Mouse (Mus musculus) hindbrain, postnatal 0 days (tissue): ENCODE data around the gene Cerk. TPM values are rescaled to one million over a fixed set of nuclear protein-coding genes. Genes with fewer than 3 reads are reported as not detected.
A peak's percentile ranks its signal among the peaks of the same experiment; 100 is the strongest.

ENCODE experiments used
- ATAC-seq: fragments of 200-750 bp; cut with Nextera tagmentation; 2 replicates; pipeline ENCODE4 v1.8.0; 2017; ENCODE audit warnings: mild to moderate bottlenecking, moderate TSS enrichment, moderate library complexity
- DNase-seq: peaks from one replicate; pipeline ENCODE4 v3.0.0-alpha.2; 2015; ENCODE audit warnings: low spot score
- H3K27ac ChIP-seq: fragments of 300-500 bp; sonication (generic); 2 replicates; pipeline ENCODE4 v1.5.1; 2014; ENCODE audit warnings: mild to moderate bottlenecking
- H3K27me3 ChIP-seq: fragments of 300-500 bp; sonication (generic); 2 replicates; pipeline ENCODE4 v1.6.1; 2014; ENCODE audit warnings: low read length, mixed read lengths; ENCODE audit not compliant: insufficient read depth
- H3K36me3 ChIP-seq: fragments of 300-500 bp; sonication (generic); 2 replicates; pipeline ENCODE4 v1.6.1; 2014; ENCODE audit warnings: low read length, mixed read lengths; ENCODE audit not compliant: insufficient read depth
- H3K4me1 ChIP-seq: fragments of 300-500 bp; sonication (generic); 2 replicates; pipeline ENCODE4 v1.6.1; 2014; ENCODE audit warnings: antibody characterized with exemption, low read length, mixed read lengths; ENCODE audit not compliant: insufficient read depth
- H3K4me2 ChIP-seq: fragments of 300-500 bp; sonication (generic); 2 replicates; pipeline ENCODE4 v1.6.1; 2014; ENCODE audit warnings: low read depth, mild to moderate bottlenecking, low read length, moderate library complexity, mixed read lengths
- H3K4me3 ChIP-seq: fragments of 300-500 bp; sonication (generic); 2 replicates; pipeline ENCODE4 v1.5.1; 2014; ENCODE audit warnings: low read length
- H3K9ac ChIP-seq: fragments of 300-500 bp; sonication (generic); replicated peaks from 2 replicates; pipeline ENCODE4 v1.6.1; 2014; ENCODE audit warnings: mild to moderate bottlenecking, low read length, moderate library complexity, mixed read lengths
- H3K9me3 ChIP-seq: fragments of 300-500 bp; sonication (generic); 2 replicates; pipeline ENCODE4 v1.6.1; 2016; ENCODE audit warnings: low read length, mixed read lengths
- CTCF ChIP-seq: IDR thresholded peaks from 2 replicates; pipeline ENCODE4 v1.5.1; 2016; ENCODE audit warnings: antibody characterized with exemption, control low read depth, low read depth
- WGBS: fragments of 180-500 bp; shearing (Covaris S2); extraction: QIAGEN DNeasy Blood & Tissue Kit; methylation state at CpG from one replicate; pipeline ENCODE4 v1.1.7; 2014; 5-methylcytosine and 5-hydroxymethylcytosine counted together
- polyA plus RNA-seq: library from polyadenylated mRNA; unstranded; fragments of >200 nt; fragmentation: Nextera tagmentation; extraction: Ambion mirVana; gene quantifications from 2 replicates; pipeline ENCODE4 v1.2.1, GENCODE M21; 2015
- total RNA-seq: library from RNA; depleted of rRNA; stranded (reverse); fragments of >200 nt; gene quantifications from 2 replicates; pipeline ENCODE4 v1.2.3, GENCODE M21; 2014

Gene Cerk
- total and polyA plus RNA-seq, 2 experiments from 2014 or later, result 23.4 to 46.3 TPM

DNA sequence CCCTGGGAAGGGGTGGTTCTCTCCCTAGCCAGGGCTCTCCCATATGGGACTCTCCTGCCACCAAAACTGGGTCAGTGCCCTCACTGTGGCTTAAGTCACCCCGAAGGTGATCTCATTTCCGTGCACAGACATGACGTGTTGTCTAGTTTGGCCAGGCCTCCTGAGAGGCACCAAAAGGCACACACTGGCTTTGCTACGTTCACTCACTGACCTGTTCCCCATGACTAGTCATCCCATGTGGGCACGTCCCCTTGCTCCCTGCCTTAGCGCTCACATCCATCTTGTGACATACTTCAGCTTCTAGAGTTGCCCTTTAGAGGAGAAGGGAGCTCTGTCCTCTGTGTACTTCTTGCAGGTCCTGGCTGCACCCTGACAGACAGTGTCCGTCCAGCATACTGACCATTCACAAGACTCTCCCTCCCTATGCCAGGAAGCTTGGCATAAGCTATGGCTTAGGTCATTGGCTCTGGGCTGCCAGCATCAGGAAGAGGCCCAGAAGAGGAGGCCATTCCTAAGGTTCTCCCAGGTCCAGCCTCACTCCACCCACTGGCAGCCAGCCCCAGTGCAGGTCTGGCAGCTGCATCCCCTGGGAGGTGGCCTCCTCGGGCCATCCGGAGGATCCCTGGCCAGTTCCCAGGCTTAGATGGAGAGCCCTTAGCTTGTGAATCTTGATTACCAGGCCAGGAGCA is 63.5 kb downstream of the Cerk start:
- no peak overlapping the region for H3K9ac ChIP-seq
- no peaks in the 10 kb centered on the region for H3K9me3 ChIP-seq
- H3K4me1 ChIP-seq, result peaks cover 4% of the 10 kb centered on the region; the same call in 1 of the 2 replicates
- ATAC-seq (peak; percentile 35; the same call in 1 of the 2 replicates), DNase-seq (peak; percentile 37)
- WGBS, result 80% methylated on average over 9 of the region's 9 CpGs
- no peaks in the 10 kb centered on the region for H3K27me3 ChIP-seq
- H3K27ac ChIP-seq, result peak overlapping the region; percentile 32; the same call in 1 of the 2 replicates
- TF ChIP-seq CTCF, result no peak
- no peak overlapping the region for H3K4me3 ChIP-seq
- no peak overlapping the region for H3K4me2 ChIP-seq
- peaks cover 50% of the 10 kb centered on the region for H3K36me3 ChIP-seq

DNA sequence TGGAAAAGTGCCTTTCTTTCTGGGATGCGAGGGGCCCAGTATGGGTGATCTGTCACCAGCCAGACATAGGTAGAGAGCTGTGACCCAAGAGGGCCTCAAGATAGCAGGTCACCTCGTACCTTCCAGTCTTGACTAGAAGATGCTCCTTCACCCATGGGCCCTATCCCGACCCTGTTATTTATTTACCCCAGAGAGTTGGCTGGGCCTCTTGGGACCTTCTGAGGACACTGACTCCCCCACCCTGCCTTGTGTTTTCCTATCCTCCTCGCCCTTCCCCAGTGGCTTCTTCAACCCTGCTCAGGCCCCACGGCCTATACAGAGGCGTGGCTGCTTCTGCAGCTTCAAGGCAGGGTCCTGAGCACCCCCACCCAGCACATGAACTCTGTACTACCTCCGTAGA is 66.8 kb downstream of the Cerk start:
- 90% methylated on average over 7 of the region's 7 CpGs for WGBS
- Histone ChIP-seq H3K9me3 (no peaks in the 10 kb centered on the region), H3K4me2 (no peak overlapping the region), H3K36me3 (peaks cover 33% of the 10 kb centered on the region), H3K4me3 (no peak overlapping the region), H3K9ac (no peak overlapping the region), H3K27me3 (no peaks in the 10 kb centered on the region), H3K4me1 (peaks cover 12% of the 10 kb centered on the region; the same call in 1 of the 2 replicates), H3K27ac (no peak overlapping the region)
- DNase-seq (no peak), ATAC-seq (no peak)
- TF ChIP-seq CTCF, result no peak

DNA sequence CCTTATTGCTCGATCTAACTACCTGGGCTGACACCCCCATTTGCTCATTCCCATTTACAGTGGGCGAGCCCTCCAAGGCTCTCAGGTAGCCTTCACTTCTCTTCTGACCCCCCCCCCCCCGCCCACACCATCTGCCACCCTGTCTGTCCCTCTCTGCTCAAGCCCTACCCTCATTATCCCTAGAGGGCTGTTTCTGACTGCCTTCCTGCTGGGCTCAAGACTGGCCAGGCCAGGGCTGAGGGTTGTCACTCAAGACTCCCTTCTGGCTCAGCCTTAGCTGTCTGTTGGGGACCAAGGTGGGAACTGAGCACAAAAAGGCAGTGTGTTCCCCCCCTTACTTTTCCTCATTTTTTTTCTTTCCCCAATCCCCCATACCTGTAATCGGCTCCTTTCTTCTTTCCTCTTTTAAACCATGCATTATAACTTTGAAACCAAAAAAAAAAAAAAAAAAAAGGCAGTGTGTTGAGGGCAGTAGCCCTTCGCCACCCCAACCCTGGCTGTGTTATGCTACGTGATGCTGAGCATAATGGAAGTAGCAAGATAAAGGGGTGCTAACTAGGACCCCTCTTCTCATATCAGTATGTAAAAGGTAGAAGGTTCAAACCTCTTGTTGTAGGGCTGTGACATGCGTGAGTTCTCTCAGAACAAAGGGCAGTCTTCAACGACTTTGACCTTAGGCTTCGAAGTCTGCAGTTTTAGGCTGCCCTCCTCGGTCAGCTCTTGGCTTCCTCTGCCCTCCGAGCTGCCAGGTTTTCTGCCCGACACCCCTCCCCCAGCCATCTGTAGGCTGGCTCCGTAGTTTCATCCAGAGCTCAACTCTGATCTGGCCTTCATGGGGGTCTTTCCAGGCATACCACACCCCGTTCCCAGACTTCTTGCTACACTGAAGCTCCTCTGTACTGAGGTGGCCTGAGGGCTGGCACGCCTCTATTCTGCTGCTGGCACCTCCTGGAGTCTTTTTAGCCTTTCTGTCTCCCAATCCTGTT is 68.5 kb downstream of the Cerk start:
- H3K27ac ChIP-seq, result peak overlapping the region; percentile 58; the same call in 1 of the 2 replicates
- ATAC-seq (peak; percentile 41; the same call in 1 of the 2 replicates), DNase-seq (peak; percentile 64)
- H3K27me3 ChIP-seq, result no peaks in the 10 kb centered on the region
- H3K4me1 ChIP-seq, result peaks cover 20% of the 10 kb centered on the region; the same call in 1 of the 2 replicates
- H3K9ac ChIP-seq, result no peak overlapping the region
- TF ChIP-seq CTCF, result no peak
- H3K36me3 ChIP-seq, result peaks cover 25% of the 10 kb centered on the region; the same call in 1 of the 2 replicates
- H3K4me2 ChIP-seq, result no peak overlapping the region
- no peaks in the 10 kb centered on the region for H3K9me3 ChIP-seq
- 55% methylated on average over 14 of the region's 15 CpGs for WGBS
- H3K4me3 ChIP-seq, result no peak overlapping the region

DNA sequence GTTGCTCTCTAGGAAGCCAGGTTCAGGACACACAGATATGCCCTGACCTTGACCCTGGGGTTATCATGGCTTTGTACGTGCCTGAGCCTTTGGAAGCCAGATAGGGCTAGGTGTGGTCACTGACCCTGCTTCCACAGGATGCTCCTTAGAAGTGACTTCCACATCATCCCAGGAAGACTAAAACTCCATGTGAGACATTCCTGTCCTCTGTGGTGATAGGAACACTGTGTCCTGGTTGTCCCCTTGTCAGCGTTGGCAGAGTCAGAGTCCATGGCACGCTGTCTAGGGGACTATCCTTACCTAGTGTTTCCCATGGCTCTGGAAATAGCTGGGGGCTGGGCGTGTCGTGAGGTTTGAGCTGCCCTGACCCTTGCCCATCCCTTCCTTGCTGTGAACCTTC is 69.5 kb downstream of the Cerk start:
- H3K27me3 ChIP-seq, result no peaks in the 10 kb centered on the region
- TF ChIP-seq CTCF, result no peak
- ATAC-seq, result no peak
- no peak overlapping the region for H3K4me3 ChIP-seq
- peaks cover 15% of the 10 kb centered on the region; the same call in 1 of the 2 replicates for H3K36me3 ChIP-seq
- H3K9ac ChIP-seq, result no peak overlapping the region
- peaks cover 23% of the 10 kb centered on the region; the same call in 1 of the 2 replicates for H3K4me1 ChIP-seq
- 0 out of 2 replicates have a peak overlapping the region, but pooled peaks have one; percentile 58 for H3K27ac ChIP-seq
- H3K9me3 ChIP-seq, result no peaks in the 10 kb centered on the region
- DNase-seq, result no peak
- no peak overlapping the region for H3K4me2 ChIP-seq
- 76% methylated on average over 5 of the region's 5 CpGs for WGBS

DNA sequence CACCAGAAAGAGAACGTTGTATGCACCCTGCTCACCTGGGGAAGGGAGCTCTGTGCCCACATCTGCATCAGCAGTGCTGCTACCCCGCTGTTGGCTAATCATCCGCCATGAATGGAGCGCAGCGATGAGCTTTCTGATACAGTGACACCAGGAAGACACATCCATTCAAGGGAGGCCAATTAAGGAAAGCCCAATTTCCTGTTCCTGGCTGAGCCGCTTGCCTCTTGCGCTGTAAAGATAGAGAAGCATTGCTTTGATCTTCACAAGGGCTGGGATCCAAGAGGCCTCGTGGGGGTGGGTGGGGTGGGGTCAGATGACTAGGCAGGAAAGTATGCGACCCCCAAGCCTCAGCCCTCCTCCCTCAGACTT is 72.6 kb downstream of the Cerk start:
- H3K27ac ChIP-seq, result peak overlapping the region; percentile 81
- peaks cover 41% of the 10 kb centered on the region for H3K4me1 ChIP-seq
- H3K9ac ChIP-seq, result no peak overlapping the region
- TF ChIP-seq CTCF, result no peak
- DNase-seq, result peak; percentile 50
- H3K27me3 ChIP-seq, result no peaks in the 10 kb centered on the region
- no peaks in the 10 kb centered on the region for H3K9me3 ChIP-seq
- WGBS, result 9% methylated on average over 9 of the region's 9 CpGs
- ATAC-seq, result no peak
- H3K4me2 ChIP-seq, result no peak overlapping the region
- no peak overlapping the region for H3K4me3 ChIP-seq
- H3K36me3 ChIP-seq, result no peaks in the 10 kb centered on the region

DNA sequence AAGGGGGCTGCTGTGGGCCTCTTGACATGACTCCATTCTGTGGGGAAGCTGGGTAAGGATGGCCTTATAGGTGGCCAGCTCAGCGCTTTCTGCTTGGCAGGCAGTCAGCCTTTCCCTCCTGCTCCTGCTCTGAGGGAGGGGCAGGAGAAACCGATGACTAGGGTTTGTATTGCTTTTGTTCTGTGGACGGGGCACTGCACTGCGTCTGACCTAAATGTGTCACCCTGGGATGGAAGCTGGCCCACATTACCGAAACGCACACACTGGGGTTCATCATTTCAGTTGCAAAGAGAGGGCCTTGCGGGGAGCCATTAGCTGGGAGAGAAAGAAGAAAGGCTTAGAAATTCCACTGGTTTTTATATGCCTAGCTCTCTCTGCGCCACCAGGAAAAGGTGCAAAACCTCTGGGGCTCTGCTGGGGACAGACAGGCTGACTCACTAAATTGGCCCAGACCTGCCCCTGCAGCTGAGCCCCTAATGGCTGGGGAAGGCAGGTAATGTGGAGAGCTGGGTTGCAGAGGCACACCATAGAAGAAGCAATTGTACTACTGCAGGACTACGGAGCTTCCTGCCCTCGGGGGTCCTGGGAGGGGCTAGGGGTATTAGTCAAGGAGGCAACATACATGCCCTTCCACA is 73.1 kb downstream of the Cerk start:
- no peak overlapping the region; the same call in 1 of the 2 replicates for H3K9ac ChIP-seq
- 9% methylated on average over 10 of the region's 10 CpGs for WGBS
- no peak for TF ChIP-seq CTCF
- no peaks in the 10 kb centered on the region for H3K27me3 ChIP-seq
- H3K4me3 ChIP-seq, result no peak overlapping the region
- peak overlapping the region; percentile 81 for H3K27ac ChIP-seq
- no peak overlapping the region for H3K4me2 ChIP-seq
- H3K9me3 ChIP-seq, result no peaks in the 10 kb centered on the region
- ATAC-seq (peak; percentile 73), DNase-seq (peak; percentile 75)
- H3K4me1 ChIP-seq, result peaks cover 43% of the 10 kb centered on the region
- H3K36me3 ChIP-seq, result no peaks in the 10 kb centered on the region
